Mouse (Mus musculus): Measurements from ENCODE around the gene Rrn3. TPM values are rescaled to one million over a fixed set of nuclear protein-coding genes. Genes with fewer than 3 reads are reported as not detected.
"Not testable (repeated sequence)": the region's sequence is repeated elsewhere in the genome, so short reads cannot be mapped to it uniquely, and the experiment has no call there.

Rrn3 gene
- polyA plus RNA-seq, 1 experiment from 2014 or later: 123 TPM

DNA sequence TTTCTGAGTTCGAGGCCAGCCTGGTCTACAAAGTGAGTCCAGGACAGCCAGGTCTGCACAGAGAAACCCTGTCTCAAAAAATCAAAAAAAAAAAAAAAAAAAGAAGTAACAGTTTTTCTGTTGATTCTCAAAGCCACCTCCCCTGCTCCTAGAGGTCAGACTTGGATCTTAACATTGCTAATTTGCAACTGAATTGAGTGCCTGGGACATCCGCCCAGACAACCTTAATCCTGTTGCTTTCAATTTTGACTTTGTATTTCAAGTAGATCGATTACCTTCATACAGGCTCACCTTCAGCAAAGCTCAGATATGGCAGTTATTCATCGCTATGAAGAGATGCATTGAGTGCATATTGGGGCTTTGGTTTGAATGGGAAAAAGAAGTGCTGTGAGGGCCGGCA is 31.2 kb upstream of the Rrn3 start:
- ATAC-seq (ENCODE audit: low FRiP score) (no peak), DNase-seq (ENCODE audit: low spot score) (no peak)
- no peaks in the 10 kb centered on the region for H3K4me1 ChIP-seq (replicated peaks; ENCODE audit: control insufficient read depth, insufficient read depth, low read length)
- H3K36me3 ChIP-seq (ENCODE audit: control insufficient read depth, insufficient read depth, low read length): no peaks in the 10 kb centered on the region
- H3K9me3 ChIP-seq (ENCODE audit: control insufficient read depth, low read length): no peaks in the 10 kb centered on the region
- H3K27ac ChIP-seq (ENCODE audit: low read depth, low read length): no peak overlapping the region
- H3K9ac ChIP-seq (ENCODE audit: low read depth, low read length): no peak overlapping the region
- no peak overlapping the region for H3K4me2 ChIP-seq (replicated peaks; ENCODE audit: low read depth, low read length)
- WGBS: 44% methylated on average over 5 of the region's 5 CpGs
- no peaks in the 10 kb centered on the region for H3K27me3 ChIP-seq (ENCODE audit: control insufficient read depth, insufficient read depth, low read length)
- no peak overlapping the region for H3K4me3 ChIP-seq (ENCODE audit: low read depth, low read length)

GRCm38 (mm10) chr16:13749981-13750380 is 30.5 kb upstream of the Rrn3 start:
- H3K27me3 ChIP-seq (ENCODE audit: control insufficient read depth, insufficient read depth, low read length): no peaks in the 10 kb centered on the region
- H3K9ac ChIP-seq (ENCODE audit: low read depth, low read length): no peak overlapping the region
- ATAC-seq (ENCODE audit: low FRiP score): no peak
- H3K27ac ChIP-seq (ENCODE audit: low read depth, low read length): no peak overlapping the region
- H3K4me3 ChIP-seq (ENCODE audit: low read depth, low read length): no peak overlapping the region
- no peak overlapping the region for H3K4me2 ChIP-seq (replicated peaks; ENCODE audit: low read depth, low read length)
- H3K4me1 ChIP-seq (replicated peaks; ENCODE audit: control insufficient read depth, insufficient read depth, low read length): no peaks in the 10 kb centered on the region
- 58% methylated on average over 3 of the region's 3 CpGs for WGBS
- no peaks in the 10 kb centered on the region for H3K9me3 ChIP-seq (ENCODE audit: control insufficient read depth, low read length)
- no peak for DNase-seq (ENCODE audit: low spot score)
- no peaks in the 10 kb centered on the region for H3K36me3 ChIP-seq (ENCODE audit: control insufficient read depth, insufficient read depth, low read length)

GRCm38 (mm10) chr16:13750626-13751025 is 29.9 kb upstream of the Rrn3 start:
- no peaks in the 10 kb centered on the region for H3K27me3 ChIP-seq (ENCODE audit: control insufficient read depth, insufficient read depth, low read length)
- 95% methylated on average over 13 of the region's 13 CpGs for WGBS
- H3K36me3 ChIP-seq (ENCODE audit: control insufficient read depth, insufficient read depth, low read length): no peaks in the 10 kb centered on the region
- H3K4me3 ChIP-seq (ENCODE audit: low read depth, low read length): no peak overlapping the region
- H3K27ac ChIP-seq (ENCODE audit: low read depth, low read length): no peak overlapping the region
- no peak for ATAC-seq (ENCODE audit: low FRiP score)
- no peaks in the 10 kb centered on the region for H3K4me1 ChIP-seq (replicated peaks; ENCODE audit: control insufficient read depth, insufficient read depth, low read length)
- no peak overlapping the region for H3K9ac ChIP-seq (ENCODE audit: low read depth, low read length)
- no peak for DNase-seq (ENCODE audit: low spot score)
- no peak overlapping the region for H3K4me2 ChIP-seq (replicated peaks; ENCODE audit: low read depth, low read length)
- H3K9me3 ChIP-seq (ENCODE audit: control insufficient read depth, low read length): no peaks in the 10 kb centered on the region

DNA sequence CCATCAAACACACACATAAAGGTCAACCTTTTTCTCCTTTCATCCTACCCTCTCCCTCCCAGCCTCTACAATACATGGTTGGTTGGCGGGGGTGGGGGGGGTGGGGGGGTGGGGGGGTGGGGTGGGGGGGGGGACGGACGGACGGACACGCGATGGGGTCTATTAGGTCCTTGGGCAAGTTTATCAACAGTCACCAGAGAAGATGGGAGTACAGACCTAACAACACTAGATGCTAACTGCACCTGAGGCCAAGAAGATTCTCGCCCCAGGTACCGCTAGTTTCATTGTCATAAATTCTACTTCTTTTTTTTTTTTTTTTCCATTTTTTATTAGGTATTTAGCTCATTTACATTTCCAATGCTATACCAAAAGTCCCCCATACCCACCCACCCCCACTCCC is 26.5 kb upstream of the Rrn3 start:
- no peaks in the 10 kb centered on the region for H3K27me3 ChIP-seq (ENCODE audit: control insufficient read depth, insufficient read depth, low read length)
- DNase-seq (ENCODE audit: low spot score) (peak; percentile 15), ATAC-seq (ENCODE audit: low FRiP score) (peak; percentile 33; the same call in 1 of the 2 replicates)
- no peaks in the 10 kb centered on the region for H3K9me3 ChIP-seq (ENCODE audit: control insufficient read depth, low read length)
- 70% methylated on average over 7 of the region's 8 CpGs for WGBS
- no peak overlapping the region for H3K27ac ChIP-seq (ENCODE audit: low read depth, low read length)
- H3K4me2 ChIP-seq (replicated peaks; ENCODE audit: low read depth, low read length): no peak overlapping the region; the same call in 1 of the 2 replicates
- peak overlapping the region; percentile 60 for H3K4me3 ChIP-seq (ENCODE audit: low read depth, low read length)
- no peak overlapping the region for H3K9ac ChIP-seq (ENCODE audit: low read depth, low read length)
- H3K4me1 ChIP-seq (replicated peaks; ENCODE audit: control insufficient read depth, insufficient read depth, low read length): no peaks in the 10 kb centered on the region
- no peaks in the 10 kb centered on the region for H3K36me3 ChIP-seq (ENCODE audit: control insufficient read depth, insufficient read depth, low read length)

DNA sequence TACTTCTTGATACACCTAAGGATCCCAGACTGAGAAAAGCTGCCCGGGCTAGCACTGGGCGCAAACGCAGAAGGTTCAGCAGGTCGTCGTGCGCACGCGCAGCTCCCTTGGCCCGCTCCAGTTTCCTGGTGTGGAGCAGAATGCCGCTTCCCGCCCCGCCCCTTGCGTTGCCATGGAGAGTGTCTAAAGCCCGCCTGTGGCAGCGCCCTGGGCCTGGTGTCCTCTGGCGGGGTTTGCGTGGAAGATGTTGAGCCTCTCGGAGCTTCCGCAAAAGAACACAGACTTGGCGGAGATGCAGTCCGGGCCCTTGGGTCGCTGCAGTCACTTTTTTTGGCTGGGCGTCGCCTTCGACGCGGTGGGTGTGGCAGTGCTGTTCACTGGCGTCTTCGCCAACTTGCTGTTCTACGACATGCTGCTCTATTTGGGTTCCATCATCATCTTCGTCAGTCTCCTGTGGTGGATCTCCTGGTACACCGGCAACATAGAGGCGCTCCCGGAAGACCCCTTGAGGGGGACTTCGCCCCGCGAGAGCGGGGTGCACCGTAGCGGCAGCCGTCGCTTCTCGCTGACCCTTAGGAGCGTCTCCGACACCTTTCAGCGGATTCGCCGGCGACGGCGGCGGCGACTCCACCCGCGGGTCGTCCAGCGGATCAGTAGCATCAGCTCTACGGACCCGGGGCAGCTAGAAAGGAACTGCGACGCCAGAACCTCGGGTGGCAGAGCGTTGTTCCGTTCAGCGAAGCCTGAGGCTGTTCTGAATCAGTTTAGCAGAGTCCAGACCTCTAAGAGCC is 25.9 kb upstream of the Rrn3 start:
- Histone ChIP-seq H3K27ac (ENCODE audit: low read depth, low read length) (no peak overlapping the region), H3K4me3 (ENCODE audit: low read depth, low read length) (peak overlapping the region; percentile 60), H3K36me3 (ENCODE audit: control insufficient read depth, insufficient read depth, low read length) (no peaks in the 10 kb centered on the region), H3K9ac (ENCODE audit: low read depth, low read length) (peak overlapping the region; percentile 78), H3K27me3 (ENCODE audit: control insufficient read depth, insufficient read depth, low read length) (no peaks in the 10 kb centered on the region), H3K9me3 (ENCODE audit: control insufficient read depth, low read length) (no peaks in the 10 kb centered on the region), H3K4me2 (replicated peaks; ENCODE audit: low read depth, low read length) (peak overlapping the region; percentile 92), H3K4me1 (replicated peaks; ENCODE audit: control insufficient read depth, insufficient read depth, low read length) (no peaks in the 10 kb centered on the region)
- under 1% methylated on average over 65 of the region's 65 CpGs for WGBS
- peak; percentile 98 for DNase-seq (ENCODE audit: low spot score)
- peak; percentile 99 for ATAC-seq (ENCODE audit: low FRiP score)

DNA sequence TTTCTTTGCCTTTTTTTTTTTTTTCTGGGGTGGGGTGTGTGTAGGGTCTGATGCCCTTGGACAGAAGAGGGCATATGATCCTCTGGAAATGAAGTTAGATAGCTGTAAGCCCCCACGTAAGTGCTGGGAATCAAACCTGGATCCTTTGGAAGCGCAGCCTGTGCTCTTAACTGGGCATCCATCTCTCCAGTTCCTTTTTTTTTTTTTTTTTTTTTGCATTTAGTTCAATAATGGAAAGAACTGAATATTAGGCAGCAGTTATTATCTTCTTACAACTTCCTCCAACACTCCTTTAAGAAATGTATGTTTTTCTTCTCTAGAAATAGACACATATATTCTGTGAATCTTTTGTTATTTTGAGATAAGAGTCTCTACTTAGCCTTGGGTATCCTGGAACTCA is 22.7 kb upstream of the Rrn3 start:
- Histone ChIP-seq H3K9ac (ENCODE audit: low read depth, low read length) (no peak overlapping the region), H3K4me2 (replicated peaks; ENCODE audit: low read depth, low read length) (no peak overlapping the region), H3K4me3 (ENCODE audit: low read depth, low read length) (no peak overlapping the region), H3K36me3 (ENCODE audit: control insufficient read depth, insufficient read depth, low read length) (no peaks in the 10 kb centered on the region), H3K4me1 (replicated peaks; ENCODE audit: control insufficient read depth, insufficient read depth, low read length) (no peaks in the 10 kb centered on the region), H3K9me3 (ENCODE audit: control insufficient read depth, low read length) (no peaks in the 10 kb centered on the region), H3K27me3 (ENCODE audit: control insufficient read depth, insufficient read depth, low read length) (no peaks in the 10 kb centered on the region), H3K27ac (ENCODE audit: low read depth, low read length) (no peak overlapping the region)
- no peak for ATAC-seq (ENCODE audit: low FRiP score)
- WGBS: 96% methylated on average over 2 of the region's 2 CpGs
- no peak for DNase-seq (ENCODE audit: low spot score)

- H3K36me3 ChIP-seq (ENCODE audit: control insufficient read depth, insufficient read depth, low read length); H3K4me1 ChIP-seq (replicated peaks; ENCODE audit: control insufficient read depth, insufficient read depth, low read length); H3K27ac ChIP-seq (ENCODE audit: low read depth, low read length); DNase-seq (ENCODE audit: low spot score); H3K9me3 ChIP-seq (ENCODE audit: control insufficient read depth, low read length); H3K27me3 ChIP-seq (ENCODE audit: control insufficient read depth, insufficient read depth, low read length); ATAC-seq (ENCODE audit: low FRiP score); H3K4me2 ChIP-seq (replicated peaks; ENCODE audit: low read depth, low read length); H3K9ac ChIP-seq (ENCODE audit: low read depth, low read length); H3K4me3 ChIP-seq (ENCODE audit: low read depth, low read length): not testable (repeated sequence)
- WGBS: 83% methylated on average over 1 of the region's 1 CpGs
Observed at GRCm38 (mm10) chr16:13762807-13763206, 17.7 kb upstream of the Rrn3 start.

- no peak overlapping the region for H3K4me3 ChIP-seq (ENCODE audit: low read depth, low read length)
- no peaks in the 10 kb centered on the region for H3K9me3 ChIP-seq (ENCODE audit: control insufficient read depth, low read length)
- no peak overlapping the region for H3K4me2 ChIP-seq (replicated peaks; ENCODE audit: low read depth, low read length)
- 68% methylated on average over 3 of the region's 3 CpGs for WGBS
- no peak for DNase-seq (ENCODE audit: low spot score)
- no peak for ATAC-seq (ENCODE audit: low FRiP score)
- no peaks in the 10 kb centered on the region for H3K4me1 ChIP-seq (replicated peaks; ENCODE audit: control insufficient read depth, insufficient read depth, low read length)
- no peaks in the 10 kb centered on the region for H3K36me3 ChIP-seq (ENCODE audit: control insufficient read depth, insufficient read depth, low read length)
- H3K27me3 ChIP-seq (ENCODE audit: control insufficient read depth, insufficient read depth, low read length): no peaks in the 10 kb centered on the region
- H3K9ac ChIP-seq (ENCODE audit: low read depth, low read length): no peak overlapping the region
- H3K27ac ChIP-seq (ENCODE audit: low read depth, low read length): no peak overlapping the region
Observed at GRCm38 (mm10) chr16:13764519-13764918, 16.0 kb upstream of the Rrn3 start.

DNA sequence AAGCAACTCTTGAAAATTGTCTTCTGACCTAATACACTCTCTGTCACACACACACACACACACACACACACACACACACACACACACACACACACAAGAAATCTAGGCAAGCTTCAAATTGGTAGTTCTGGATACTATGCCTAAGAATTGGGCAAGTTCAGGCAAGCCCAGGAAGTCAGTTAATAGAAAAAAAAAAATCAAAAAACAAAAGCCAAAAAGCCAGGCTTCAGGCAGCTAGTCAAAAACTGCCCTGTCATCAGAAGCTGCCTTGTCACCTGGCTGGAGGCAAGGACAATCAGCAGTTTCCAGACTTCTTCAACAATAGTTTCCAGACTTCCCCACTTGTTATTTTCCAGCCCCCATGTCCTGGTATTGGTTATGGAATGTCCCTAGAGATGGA is 14.1 kb upstream of the Rrn3 start:
- no peaks in the 10 kb centered on the region for H3K27me3 ChIP-seq (ENCODE audit: control insufficient read depth, insufficient read depth, low read length)
- H3K36me3 ChIP-seq (ENCODE audit: control insufficient read depth, insufficient read depth, low read length): no peaks in the 10 kb centered on the region
- H3K4me1 ChIP-seq (replicated peaks; ENCODE audit: control insufficient read depth, insufficient read depth, low read length): no peaks in the 10 kb centered on the region
- ATAC-seq (ENCODE audit: low FRiP score): no peak
- H3K27ac ChIP-seq (ENCODE audit: low read depth, low read length): no peak overlapping the region
- DNase-seq (ENCODE audit: low spot score): no peak
- H3K4me2 ChIP-seq (replicated peaks; ENCODE audit: low read depth, low read length): no peak overlapping the region
- H3K9ac ChIP-seq (ENCODE audit: low read depth, low read length): no peak overlapping the region
- H3K9me3 ChIP-seq (ENCODE audit: control insufficient read depth, low read length): no peaks in the 10 kb centered on the region
- H3K4me3 ChIP-seq (ENCODE audit: low read depth, low read length): no peak overlapping the region
